Mouse (Mus musculus): ENCODE data around the gene Tbc1d1. TPM values are rescaled to one million over a fixed set of nuclear protein-coding genes. Genes with fewer than 3 reads are reported as not detected.
A peak's percentile ranks its signal among the peaks of the same experiment; 100 is the strongest.

The Tbc1d1 gene
- polyA plus RNA-seq, 1 experiment from 2014 or later = 32.4 TPM

- 90% methylated on average over 13 of the region's 13 CpGs for WGBS
Observed at GRCm38 (mm10) chr5:64285851-64286250, 129.7 kb downstream of the Tbc1d1 start.

DNA sequence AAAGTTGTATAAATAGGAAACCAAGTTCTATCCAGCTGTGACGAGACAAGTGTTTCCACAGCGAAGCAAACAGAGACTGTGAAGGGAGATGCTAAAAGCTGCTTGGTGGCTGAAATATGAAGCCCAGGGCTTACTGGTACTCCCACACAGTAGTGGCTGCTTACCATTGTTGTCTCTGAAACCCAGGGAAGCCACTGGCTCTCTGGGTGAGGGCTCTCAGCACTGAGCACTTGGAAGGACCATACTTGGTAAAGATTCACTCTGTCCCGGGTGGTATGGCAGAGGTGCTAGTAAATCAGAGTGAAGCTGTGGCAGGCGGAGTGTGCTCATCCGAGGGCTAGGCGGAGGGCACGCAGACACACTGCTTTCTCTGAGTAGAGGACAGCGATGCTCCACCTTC, 131.2 kb downstream of the Tbc1d1 start:
- no peak overlapping the region for H3K4me2 ChIP-seq (replicated peaks)
- H3K4me1 ChIP-seq = 0 out of 2 replicates have a peak, but pooled peaks cover 3% of the 10 kb centered on the region
- H3K9ac ChIP-seq = no peak overlapping the region
- ATAC-seq (ENCODE audit: insufficient number of reproducible peaks, insufficient read depth, low FRiP score, low TSS enrichment) = no peak
- no peak overlapping the region for H3K4me3 ChIP-seq
- no peaks in the 10 kb centered on the region for H3K9me3 ChIP-seq
- H3K27me3 ChIP-seq = no peaks in the 10 kb centered on the region
- H3K36me3 ChIP-seq = peaks cover 38% of the 10 kb centered on the region
- WGBS = 92% methylated on average over 8 of the region's 8 CpGs
- H3K27ac ChIP-seq = no peak overlapping the region

More at GRCm38 (mm10) chr5:64285851-64286250, 129.7 kb downstream of the Tbc1d1 start:
- 0 out of 2 replicates have a peak, but pooled peaks cover 3% of the 10 kb centered on the region for H3K4me1 ChIP-seq
- no peak overlapping the region for H3K4me3 ChIP-seq
- H3K36me3 ChIP-seq = peaks cover 47% of the 10 kb centered on the region
- H3K4me2 ChIP-seq (replicated peaks) = no peak overlapping the region
- no peaks in the 10 kb centered on the region for H3K9me3 ChIP-seq
- H3K27me3 ChIP-seq = no peaks in the 10 kb centered on the region
- no peak for ATAC-seq (ENCODE audit: insufficient number of reproducible peaks, insufficient read depth, low FRiP score, low TSS enrichment)
- H3K27ac ChIP-seq = no peak overlapping the region
- H3K9ac ChIP-seq = no peak overlapping the region

DNA sequence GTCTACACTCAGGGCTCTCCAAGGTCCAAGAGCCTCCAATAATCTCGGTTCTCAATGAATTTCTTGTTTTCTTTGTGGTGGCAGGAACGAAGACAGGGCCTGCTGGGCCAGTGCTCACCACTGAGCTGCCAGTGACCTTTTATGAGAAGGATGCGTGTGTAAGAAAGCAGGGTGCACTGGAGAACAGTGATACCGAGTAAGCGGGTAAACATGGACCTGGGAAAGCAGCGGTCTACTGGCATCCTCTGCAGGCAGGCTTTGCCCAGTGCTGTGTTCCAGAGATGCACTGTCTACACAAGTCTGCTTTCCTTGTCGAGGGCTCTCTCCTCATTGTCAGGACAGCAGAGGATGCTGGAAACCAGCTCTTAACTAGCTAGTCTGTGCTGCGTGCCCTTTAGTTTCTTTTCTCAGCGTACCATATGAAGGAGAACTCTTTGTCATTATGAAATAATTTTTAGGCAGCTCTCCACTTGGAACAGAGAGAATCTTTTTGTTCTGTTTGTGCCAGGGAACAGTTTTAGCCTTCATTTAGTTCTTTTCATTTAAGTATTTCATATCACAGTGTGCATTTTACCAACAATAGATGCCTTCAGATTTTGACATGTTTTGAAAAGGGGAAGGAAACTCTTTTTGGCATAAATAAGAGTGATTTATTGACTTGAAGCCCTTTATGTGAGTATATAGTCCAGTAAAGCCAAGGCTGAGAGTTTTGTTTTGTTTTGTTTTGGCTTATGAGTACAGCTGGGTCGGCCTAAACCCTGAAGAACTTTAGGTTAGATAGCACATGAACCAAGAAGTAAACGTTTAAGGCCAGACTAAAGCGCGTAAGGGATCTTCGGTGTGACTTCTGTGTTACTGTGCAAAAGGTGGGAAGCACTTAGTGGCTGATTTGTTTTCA, 132.2 kb downstream of the Tbc1d1 start:
- Histone ChIP-seq H3K27ac (no peak overlapping the region), H3K4me2 (replicated peaks) (no peak overlapping the region), H3K9ac (no peak overlapping the region), H3K27me3 (no peaks in the 10 kb centered on the region), H3K36me3 (peaks cover 28% of the 10 kb centered on the region), H3K4me3 (no peak overlapping the region), H3K4me1 (0 out of 2 replicates have a peak, but pooled peaks cover 3% of the 10 kb centered on the region), H3K9me3 (no peaks in the 10 kb centered on the region)
- no peak for ATAC-seq (ENCODE audit: insufficient number of reproducible peaks, insufficient read depth, low FRiP score, low TSS enrichment)
- 88% methylated on average over 14 of the region's 14 CpGs for WGBS

DNA sequence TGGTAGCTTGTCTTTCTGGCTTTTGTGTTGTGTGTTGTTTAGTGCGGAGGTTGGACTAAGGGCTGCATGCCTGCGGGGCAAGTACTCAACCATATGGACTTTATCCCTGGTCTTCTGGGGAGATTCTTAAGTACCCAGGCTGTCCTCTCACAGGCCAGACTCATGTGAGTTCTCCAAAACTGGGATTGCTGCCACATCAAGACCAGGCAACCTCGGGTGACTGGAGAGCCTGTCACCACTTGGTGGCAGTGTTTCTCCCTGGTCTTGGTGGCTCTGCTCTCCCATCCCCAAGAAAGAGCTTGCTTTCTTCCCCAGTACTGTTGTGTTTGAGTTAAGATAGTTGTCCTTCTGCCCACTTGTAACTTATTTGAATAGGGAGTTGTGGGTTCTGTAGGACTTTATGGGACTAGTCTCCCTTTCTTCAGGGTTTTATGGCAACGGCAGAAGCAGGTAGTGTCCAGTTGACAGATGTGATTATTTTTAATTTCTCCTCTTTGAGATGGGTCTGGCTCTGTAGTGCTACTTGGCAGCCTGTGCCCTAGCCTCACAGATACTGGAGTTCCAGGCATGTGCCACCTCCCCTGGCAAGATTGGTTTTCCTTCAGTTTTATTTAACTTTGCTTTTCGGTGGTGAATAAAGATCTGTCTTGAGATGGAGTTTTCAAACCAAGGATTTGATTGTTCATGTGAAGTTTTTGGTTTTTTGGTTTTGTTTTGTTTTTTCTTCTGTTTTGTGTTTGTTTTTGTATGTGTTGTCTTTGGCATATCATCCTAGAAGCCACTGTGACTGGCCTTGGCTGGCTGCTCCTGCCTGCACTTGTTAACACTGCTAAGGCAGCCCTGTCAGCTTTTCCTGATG, 133.3 kb downstream of the Tbc1d1 start:
- Histone ChIP-seq H3K4me1 (0 out of 2 replicates have a peak, but pooled peaks cover 3% of the 10 kb centered on the region), H3K27ac (no peak overlapping the region), H3K9me3 (no peaks in the 10 kb centered on the region), H3K36me3 (peaks cover 22% of the 10 kb centered on the region; the same call in 1 of the 2 replicates), H3K27me3 (no peaks in the 10 kb centered on the region), H3K4me2 (replicated peaks) (no peak overlapping the region), H3K4me3 (no peak overlapping the region), H3K9ac (no peak overlapping the region)
- WGBS = 64% methylated on average over 5 of the region's 5 CpGs
- no peak; the same call in 1 of the 2 replicates for ATAC-seq (ENCODE audit: insufficient number of reproducible peaks, insufficient read depth, low FRiP score, low TSS enrichment)

GRCm38 (mm10) chr5:64290061-64290345, 133.9 kb downstream of the Tbc1d1 start:
- 46% methylated on average over 4 of the region's 4 CpGs for WGBS
- Histone ChIP-seq H3K27me3 (no peaks in the 10 kb centered on the region), H3K36me3 (peaks cover 24% of the 10 kb centered on the region; the same call in 1 of the 2 replicates), H3K4me2 (replicated peaks) (no peak overlapping the region), H3K9ac (no peak overlapping the region), H3K4me3 (no peak overlapping the region), H3K9me3 (no peaks in the 10 kb centered on the region), H3K4me1 (0 out of 2 replicates have a peak, but pooled peaks cover 3% of the 10 kb centered on the region), H3K27ac (no peak overlapping the region)
- no peak for ATAC-seq (ENCODE audit: insufficient number of reproducible peaks, insufficient read depth, low FRiP score, low TSS enrichment)

DNA sequence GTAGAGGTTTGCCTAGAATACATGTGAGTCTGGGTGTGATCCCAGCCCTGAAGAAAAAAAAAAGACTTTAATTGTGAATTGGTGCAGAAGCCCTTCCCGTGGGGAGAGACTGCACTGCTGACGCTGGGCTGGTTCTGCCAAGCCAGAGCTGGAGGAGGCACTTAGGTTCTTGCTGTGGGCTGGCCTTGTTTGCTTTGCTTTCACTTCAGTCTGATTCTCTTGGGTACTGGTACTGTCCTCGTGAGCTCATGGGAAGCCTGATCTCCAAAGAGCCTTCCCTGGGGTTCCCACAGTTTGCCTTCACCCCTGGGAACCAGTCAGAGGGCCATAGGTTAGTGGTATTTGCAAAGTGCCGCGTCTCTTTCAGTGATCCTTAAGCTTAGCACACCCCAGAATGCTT, 135.6 kb downstream of the Tbc1d1 start:
- WGBS = 77% methylated on average over 5 of the region's 5 CpGs
- H3K9me3 ChIP-seq = no peaks in the 10 kb centered on the region
- ATAC-seq (ENCODE audit: insufficient number of reproducible peaks, insufficient read depth, low FRiP score, low TSS enrichment) = no peak
- H3K9ac ChIP-seq = no peak overlapping the region
- no peak overlapping the region for H3K4me3 ChIP-seq
- no peak overlapping the region for H3K27ac ChIP-seq
- peaks cover 21% of the 10 kb centered on the region; the same call in 1 of the 2 replicates for H3K36me3 ChIP-seq
- H3K27me3 ChIP-seq = no peaks in the 10 kb centered on the region
- 0 out of 2 replicates have a peak, but pooled peaks cover 3% of the 10 kb centered on the region for H3K4me1 ChIP-seq
- no peak overlapping the region for H3K4me2 ChIP-seq (replicated peaks)

- peaks cover 24% of the 10 kb centered on the region for H3K4me1 ChIP-seq
- H3K4me3 ChIP-seq = no peak overlapping the region
- H3K4me2 ChIP-seq (replicated peaks) = no peak overlapping the region
- H3K9ac ChIP-seq = no peak overlapping the region
- no peak for ATAC-seq (ENCODE audit: insufficient number of reproducible peaks, insufficient read depth, low FRiP score, low TSS enrichment)
- no peaks in the 10 kb centered on the region for H3K9me3 ChIP-seq
- H3K27me3 ChIP-seq = no peaks in the 10 kb centered on the region
- no peak overlapping the region for H3K27ac ChIP-seq
- H3K36me3 ChIP-seq = peaks cover 5% of the 10 kb centered on the region; the same call in 1 of the 2 replicates
Observed at GRCm38 (mm10) chr5:64295621-64296020, 139.5 kb downstream of the Tbc1d1 start.

GRCm38 (mm10) chr5:64296328-64296727, 140.2 kb downstream of the Tbc1d1 start:
- 74% methylated on average over 7 of the region's 7 CpGs for WGBS
- Histone ChIP-seq H3K4me3 (no peak overlapping the region), H3K27ac (0 out of 2 replicates have a peak overlapping the region, but pooled peaks have one; percentile 30), H3K36me3 (peaks cover 5% of the 10 kb centered on the region; the same call in 1 of the 2 replicates), H3K4me1 (peaks cover 28% of the 10 kb centered on the region), H3K4me2 (replicated peaks) (no peak overlapping the region), H3K27me3 (no peaks in the 10 kb centered on the region), H3K9me3 (no peaks in the 10 kb centered on the region), H3K9ac (no peak overlapping the region)
- no peak for ATAC-seq (ENCODE audit: insufficient number of reproducible peaks, insufficient read depth, low FRiP score, low TSS enrichment)

DNA sequence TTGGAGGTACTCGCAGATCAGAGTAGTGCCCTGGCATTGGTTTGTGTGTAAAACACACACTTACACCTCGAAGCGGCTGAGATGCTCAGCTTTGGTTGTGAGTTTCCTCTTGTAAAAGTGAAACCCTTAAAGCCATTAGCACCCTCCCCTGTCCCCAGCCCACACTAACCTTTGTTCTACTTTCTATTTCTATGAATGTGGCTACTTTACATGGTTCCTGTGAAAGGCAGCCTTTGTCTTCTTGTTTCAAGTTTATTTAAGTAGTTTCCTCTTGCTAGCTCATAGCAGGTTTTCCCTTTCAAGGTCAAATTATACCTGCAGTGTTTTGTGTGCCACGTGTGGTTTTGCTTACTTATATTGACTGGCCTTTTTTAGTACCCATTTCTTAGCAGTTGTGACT, 141.0 kb downstream of the Tbc1d1 start:
- H3K9me3 ChIP-seq = no peaks in the 10 kb centered on the region
- H3K27me3 ChIP-seq = no peaks in the 10 kb centered on the region
- H3K4me1 ChIP-seq = peaks cover 28% of the 10 kb centered on the region
- ATAC-seq (ENCODE audit: insufficient number of reproducible peaks, insufficient read depth, low FRiP score, low TSS enrichment) = no peak
- H3K4me3 ChIP-seq = no peak overlapping the region
- H3K9ac ChIP-seq = no peak overlapping the region
- 73% methylated on average over 4 of the region's 4 CpGs for WGBS
- peaks cover 8% of the 10 kb centered on the region; the same call in 1 of the 2 replicates for H3K36me3 ChIP-seq
- 0 out of 2 replicates have a peak overlapping the region, but pooled peaks have one; percentile 30 for H3K27ac ChIP-seq
- no peak overlapping the region for H3K4me2 ChIP-seq (replicated peaks)

GRCm38 (mm10) chr5:64298331-64299036, 142.4 kb downstream of the Tbc1d1 start:
- H3K4me2 ChIP-seq (replicated peaks) = no peak overlapping the region
- ATAC-seq (ENCODE audit: insufficient number of reproducible peaks, insufficient read depth, low FRiP score, low TSS enrichment) = no peak

More at GRCm38 (mm10) chr5:64298331-64299036, 142.4 kb downstream of the Tbc1d1 start:
- peaks cover 8% of the 10 kb centered on the region; the same call in 1 of the 2 replicates for H3K36me3 ChIP-seq
- no peaks in the 10 kb centered on the region for H3K9me3 ChIP-seq
- peaks cover 28% of the 10 kb centered on the region for H3K4me1 ChIP-seq
- 47% methylated on average over 20 of the region's 20 CpGs for WGBS
- H3K4me3 ChIP-seq = no peak overlapping the region
- H3K27me3 ChIP-seq = no peaks in the 10 kb centered on the region
- H3K27ac ChIP-seq = 0 out of 2 replicates have a peak overlapping the region, but pooled peaks have one; percentile 38
- no peak overlapping the region for H3K9ac ChIP-seq

Measured in embryonic facial prominence, embryonic 12.5 days (tissue).